Mouse (Mus musculus) liver, postnatal 0 days (tissue): Measurements from ENCODE around the gene Gm4952. TPM values are rescaled to one million over a fixed set of nuclear protein-coding genes. Genes with fewer than 3 reads are reported as not detected.
A peak's percentile ranks its signal among the peaks of the same experiment; 100 is the strongest.

Source experiments
- ATAC-seq: fragments of 200-750 bp; cut with Nextera tagmentation; 2 replicates; pipeline ENCODE4 v1.8.0; 2017; ENCODE audit warnings: mild to moderate bottlenecking, moderate library complexity
- DNase-seq: peaks from one replicate; pipeline ENCODE4 v3.0.0-alpha.2; 2016
- H3K27ac ChIP-seq: fragments of 300-500 bp; sonication (generic); 2 replicates; pipeline ENCODE4 v1.5.1; 2014; ENCODE audit warnings: antibody characterized with exemption, moderate library complexity, mild to moderate bottlenecking, low read depth
- H3K27me3 ChIP-seq: fragments of 300-500 bp; sonication (generic); 2 replicates; pipeline ENCODE4 v1.6.1; 2014; ENCODE audit warnings: low read length, control low read depth, mixed read lengths; ENCODE audit not compliant: insufficient read depth
- H3K36me3 ChIP-seq: fragments of 300-500 bp; sonication (generic); replicated peaks from 2 replicates; pipeline ENCODE4 v1.6.1; 2014; ENCODE audit warnings: mild to moderate bottlenecking, control low read depth, low read length, moderate library complexity, mixed read lengths; ENCODE audit not compliant: insufficient read depth
- H3K4me1 ChIP-seq: fragments of 300-500 bp; sonication (generic); 2 replicates; pipeline ENCODE4 v1.6.1; 2014; ENCODE audit warnings: antibody characterized with exemption, mild to moderate bottlenecking, control low read depth; ENCODE audit not compliant: insufficient read depth
- H3K4me2 ChIP-seq: fragments of 300-500 bp; sonication (generic); 2 replicates; pipeline ENCODE4 v1.6.1; 2014; ENCODE audit warnings: low read depth, mild to moderate bottlenecking, low read length, moderate library complexity, mixed read lengths
- H3K4me3 ChIP-seq: fragments of 300-500 bp; sonication (generic); 2 replicates; pipeline ENCODE4 v1.5.1; 2014; ENCODE audit warnings: low read depth, low read length
- H3K9ac ChIP-seq: fragments of 300-500 bp; sonication (generic); replicated peaks from 2 replicates; pipeline ENCODE4 v1.6.1; 2014; ENCODE audit warnings: mild to moderate bottlenecking, moderate library complexity
- H3K9me3 ChIP-seq: fragments of 300-500 bp; sonication (generic); 2 replicates; pipeline ENCODE4 v1.6.1; 2016; ENCODE audit warnings: mild to moderate bottlenecking, control low read depth, low read length, mixed read lengths
- CTCF ChIP-seq: sonication (generic); IDR thresholded peaks from 2 replicates; pipeline ENCODE4 v1.5.1; 2016; ENCODE audit warnings: antibody characterized with exemption, low read depth
- EP300 ChIP-seq: IDR thresholded peaks from 2 replicates; pipeline ENCODE4 v1.6.1; 2016; ENCODE audit warnings: antibody characterized with exemption, low read depth, mild to moderate bottlenecking
- WGBS: fragments of 180-500 bp; shearing (Covaris S2); extraction: QIAGEN DNeasy Blood & Tissue Kit; methylation state at CpG from one replicate; pipeline ENCODE4 v1.1.7; 2014; ENCODE audit not compliant: insufficient replicate concordance; 5-methylcytosine and 5-hydroxymethylcytosine counted together
- polyA plus RNA-seq: library from polyadenylated mRNA; unstranded; fragments of >200 nt; fragmentation: Nextera tagmentation; extraction: Ambion mirVana; gene quantifications from 2 replicates; pipeline ENCODE4 v1.2.1, GENCODE M21; 2015

The Gm4952 gene
- 248 and 262 TPM in 2 replicates for polyA plus RNA-seq

GRCm38 (mm10) chr19:12599674-12600073, at the start of gene Gm4952:
Gm4952 (plus strand) TSS chr19:12599974.
- no peaks in the 10 kb centered on the region for H3K9me3 ChIP-seq
- TF ChIP-seq CTCF, result no peak
- TF ChIP-seq EP300, result no peak
- H3K27me3 ChIP-seq, result no peaks in the 10 kb centered on the region
- H3K27ac ChIP-seq, result peak within 1 kb of the TSS; percentile 86
- H3K9ac ChIP-seq, result peak within 1 kb of the TSS; percentile 41
- H3K4me1 ChIP-seq, result peaks cover 6% of the 10 kb centered on the region; the same call in 1 of the 2 replicates
- DNase-seq (peak; percentile 38), ATAC-seq (peak; percentile 28)
- H3K4me2 ChIP-seq, result peak within 1 kb of the TSS; percentile 48
- peak within 1 kb of the TSS; percentile 28 for H3K4me3 ChIP-seq
- 41% methylated on average over 1 of the region's 1 CpGs for WGBS
- no peaks in the 10 kb centered on the region for H3K36me3 ChIP-seq

- DNase-seq (no peak), ATAC-seq (no peak)
- no peak overlapping the region for H3K9ac ChIP-seq
- 73% methylated on average over 5 of the region's 5 CpGs for WGBS
- no peaks in the 10 kb centered on the region for H3K27me3 ChIP-seq
- H3K4me2 ChIP-seq, result no peak overlapping the region
- H3K4me1 ChIP-seq, result no peaks in the 10 kb centered on the region
- H3K9me3 ChIP-seq, result no peaks in the 10 kb centered on the region
- TF ChIP-seq EP300 (no peak), CTCF (no peak)
- H3K36me3 ChIP-seq, result no peaks in the 10 kb centered on the region
- no peak overlapping the region for H3K27ac ChIP-seq
- H3K4me3 ChIP-seq, result no peak overlapping the region
Measured at GRCm38 (mm10) chr19:12550005-12550942, 49.5 kb upstream of the Gm4952 start.

GRCm38 (mm10) chr19:12556293-12556692, 43.5 kb upstream of the Gm4952 start:
- no peak overlapping the region for H3K4me2 ChIP-seq
- TF ChIP-seq EP300 (no peak), CTCF (no peak)
- H3K9ac ChIP-seq, result no peak overlapping the region
- no peaks in the 10 kb centered on the region for H3K27me3 ChIP-seq
- WGBS, result 76% methylated on average over 2 of the region's 2 CpGs
- no peak overlapping the region for H3K4me3 ChIP-seq
- no peaks in the 10 kb centered on the region for H3K9me3 ChIP-seq
- H3K36me3 ChIP-seq, result no peaks in the 10 kb centered on the region
- H3K27ac ChIP-seq, result no peak overlapping the region
- no peak for DNase-seq
- ATAC-seq, result no peak
- H3K4me1 ChIP-seq, result no peaks in the 10 kb centered on the region

GRCm38 (mm10) chr19:12558219-12558618, 41.6 kb upstream of the Gm4952 start:
- Histone ChIP-seq H3K4me2 (no peak overlapping the region), H3K4me1 (no peaks in the 10 kb centered on the region), H3K4me3 (no peak overlapping the region), H3K27ac (no peak overlapping the region), H3K9ac (no peak overlapping the region), H3K27me3 (no peaks in the 10 kb centered on the region), H3K36me3 (no peaks in the 10 kb centered on the region), H3K9me3 (no peaks in the 10 kb centered on the region)
- no peak for ATAC-seq
- WGBS, result 72% methylated on average over 4 of the region's 4 CpGs
- TF ChIP-seq EP300 (no peak), CTCF (no peak)
- DNase-seq, result no peak

GRCm38 (mm10) chr19:12564197-12564596, 35.6 kb upstream of the Gm4952 start:
- DNase-seq, result no peak
- no peak for ATAC-seq

GRCm38 (mm10) chr19:12567011-12567410, 32.8 kb upstream of the Gm4952 start:
- 35% methylated on average over 4 of the region's 4 CpGs for WGBS
- no peak for DNase-seq
- Histone ChIP-seq H3K4me1 (no peaks in the 10 kb centered on the region; the same call in 1 of the 2 replicates), H3K27me3 (no peaks in the 10 kb centered on the region), H3K9ac (no peak overlapping the region), H3K36me3 (no peaks in the 10 kb centered on the region), H3K4me2 (no peak overlapping the region), H3K4me3 (no peak overlapping the region), H3K9me3 (no peaks in the 10 kb centered on the region), H3K27ac (peak overlapping the region; percentile 25)
- TF ChIP-seq CTCF (no peak), EP300 (no peak)
- no peak for ATAC-seq

More at GRCm38 (mm10) chr19:12564197-12564596, 35.6 kb upstream of the Gm4952 start:
- Histone ChIP-seq H3K9me3 (no peaks in the 10 kb centered on the region), H3K9ac (no peak overlapping the region), H3K4me3 (no peak overlapping the region), H3K27ac (no peak overlapping the region), H3K4me2 (no peak overlapping the region), H3K4me1 (no peaks in the 10 kb centered on the region; the same call in 1 of the 2 replicates), H3K27me3 (no peaks in the 10 kb centered on the region), H3K36me3 (no peaks in the 10 kb centered on the region)
- TF ChIP-seq EP300 (no peak), CTCF (no peak)
